Comparison of ENCODE assay signal across 9 mouse cellular contexts in the genomic region with DNA sequence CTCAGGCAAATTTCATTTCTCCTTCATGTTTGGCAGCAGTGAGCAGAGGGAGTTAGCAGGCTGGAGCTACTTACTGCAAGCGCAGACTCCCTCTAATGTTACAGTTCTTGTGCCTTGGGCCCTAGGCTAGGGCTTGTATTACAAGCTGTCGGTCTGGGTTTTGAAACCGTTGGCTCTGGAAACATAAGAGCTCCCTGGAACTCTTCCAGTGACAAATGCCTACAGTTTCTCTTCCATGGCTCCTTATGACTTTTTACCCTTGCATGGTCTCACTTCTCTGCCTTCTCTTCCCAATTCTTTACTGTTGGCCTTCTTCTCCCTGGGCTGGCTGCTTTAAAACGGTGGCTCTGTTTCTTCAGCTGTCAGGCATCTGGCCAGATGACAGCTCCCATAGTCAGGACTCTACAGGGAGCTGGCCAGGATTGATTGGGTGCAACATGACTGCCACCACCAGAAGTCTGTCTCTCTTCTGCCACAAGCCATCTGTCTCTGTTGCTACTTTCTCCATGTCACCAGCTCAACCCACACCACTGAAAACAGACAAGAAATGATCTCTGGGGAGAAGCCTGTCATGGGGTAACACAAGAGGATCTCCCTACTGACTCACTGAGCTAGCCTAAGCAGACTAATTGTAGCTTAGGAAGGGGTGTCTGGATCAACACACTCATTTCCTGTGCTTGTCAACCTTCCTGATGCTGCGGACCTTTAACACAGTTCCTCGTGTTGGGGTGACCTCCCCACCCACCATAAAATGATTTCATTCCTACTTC. TPM values are rescaled to one million over a fixed set of nuclear protein-coding genes. Genes with fewer than 3 reads are reported as not detected.
DNase-seq lines count a peak whose midpoint lies in the region; ATAC-seq and TF ChIP-seq lines count a peak whose summit lies in the region.
"Had no signal": no experiment of that assay in that cellular context is flagged by ENCODE, and none has a peak within 500 bp of the region (broad histone marks: within the 10 kb centered on the region; RNA-seq: fewer than 3 reads in every experiment).

No protein-coding gene starts in this region.

- H3K9ac ChIP-seq in liver, postnatal 0 days (replicated peaks) = peak overlapping the region; percentile 32; the same call in 1 of the 2 replicates
- no peak overlapping the region for H3K9ac ChIP-seq in liver, embryonic 11.5 days (ENCODE audit: low read depth, low read length)
- H3K9ac ChIP-seq in stomach, embryonic 16.5 days (ENCODE audit: low read length) = no peak overlapping the region
- H3K9ac ChIP-seq: limb, embryonic 12.5 days had no signal

- H3K4me2 ChIP-seq in liver, postnatal 0 days (ENCODE audit: low read depth, low read length) = no peak overlapping the region
- no peak overlapping the region for H3K4me2 ChIP-seq in liver, embryonic 11.5 days
- no peak overlapping the region for H3K4me2 ChIP-seq in stomach, embryonic 16.5 days (ENCODE audit: low read depth, low read length)
- H3K4me2 ChIP-seq: limb, embryonic 12.5 days had no signal

- H3K4me1 ChIP-seq in liver, postnatal 0 days (ENCODE audit: insufficient read depth) = no peaks in the 10 kb centered on the region; the same call in 1 of the 2 replicates
- no peaks in the 10 kb centered on the region for H3K4me1 ChIP-seq in liver, embryonic 11.5 days (replicated peaks; ENCODE audit: control insufficient read depth, insufficient read depth, low read length)
- H3K4me1 ChIP-seq in stomach, embryonic 16.5 days (ENCODE audit: control insufficient read depth, insufficient read depth, low read length) = no peaks in the 10 kb centered on the region
- H3K4me1 ChIP-seq: limb, embryonic 12.5 days had no signal

- no peaks in the 10 kb centered on the region for H3K27me3 ChIP-seq in liver, postnatal 0 days (ENCODE audit: insufficient read depth, low read length)
- H3K27me3 ChIP-seq in liver, embryonic 11.5 days (replicated peaks; ENCODE audit: control insufficient read depth, insufficient read depth, low read length) = no peaks in the 10 kb centered on the region
- no peaks in the 10 kb centered on the region for H3K27me3 ChIP-seq in stomach, embryonic 16.5 days (ENCODE audit: control insufficient read depth, insufficient read depth, low read length)
- H3K27me3 ChIP-seq: limb, embryonic 12.5 days had no signal

- WGBS in liver, postnatal 0 days (ENCODE audit: insufficient replicate concordance) = 45% methylated on average over 6 of the region's 6 CpGs
- WGBS in liver, embryonic 11.5 days = 55% methylated on average over 6 of the region's 6 CpGs
- 43% methylated on average over 6 of the region's 6 CpGs for WGBS in stomach, embryonic 16.5 days

- no peak for ATAC-seq in liver, postnatal 0 days
- ATAC-seq in liver, embryonic 11.5 days (replicated peaks; ENCODE audit: low FRiP score) = no peak
- ATAC-seq in stomach, embryonic 16.5 days (ENCODE audit: insufficient read depth, low FRiP score) = peak; percentile 53; the same call in 1 of the 2 replicates

- no peak for TF ChIP-seq EP300 in liver, postnatal 0 days (IDR thresholded peaks at IDR 0.05; ENCODE audit: low read depth)

- no peaks in the 10 kb centered on the region for H3K9me3 ChIP-seq in liver, postnatal 0 days (ENCODE audit: low read length)
- no peaks in the 10 kb centered on the region for H3K9me3 ChIP-seq in liver, embryonic 11.5 days (ENCODE audit: control insufficient read depth, low read length)
- H3K9me3 ChIP-seq in stomach, embryonic 16.5 days (replicated peaks; ENCODE audit: control insufficient read depth, low read length) = no peaks in the 10 kb centered on the region
- H3K9me3 ChIP-seq: limb, embryonic 12.5 days had no signal

- peak; percentile 21 for DNase-seq in adrenal gland, adult 2 months
- no peak for DNase-seq in adrenal gland, postnatal 4 days (ENCODE audit: low spot score in 2 of 2)
- DNase-seq in liver, postnatal 0 days = no peak
- DNase-seq in liver, embryonic 11.5 days (ENCODE audit: low spot score) = no peak
- peak; percentile 60 for DNase-seq in layer of hippocampus, adult 9-11 months
- no peak for DNase-seq in cerebellum, adult 18-20 months
- DNase-seq in frontal cortex, postnatal 25 days (ENCODE audit: low spot score in 2 of 2) = no peak

- no peak overlapping the region for H3K4me3 ChIP-seq in liver, postnatal 0 days (ENCODE audit: low read depth, low read length)
- H3K4me3 ChIP-seq in liver, embryonic 11.5 days (ENCODE audit: low read depth, low read length) = no peak overlapping the region
- H3K4me3 ChIP-seq in stomach, embryonic 16.5 days (replicated peaks; ENCODE audit: low read length) = no peak overlapping the region
- H3K4me3 ChIP-seq: limb, embryonic 12.5 days had no signal

- H3K36me3 ChIP-seq in liver, postnatal 0 days (replicated peaks; ENCODE audit: insufficient read depth, low read length) = no peaks in the 10 kb centered on the region
- H3K36me3 ChIP-seq in liver, embryonic 11.5 days (ENCODE audit: control insufficient read depth, insufficient read depth, low read length) = no peaks in the 10 kb centered on the region
- H3K36me3 ChIP-seq in stomach, embryonic 16.5 days (ENCODE audit: control insufficient read depth, insufficient read depth, low read length) = no peaks in the 10 kb centered on the region
- H3K36me3 ChIP-seq: limb, embryonic 12.5 days had no signal

- TF ChIP-seq CTCF in liver, postnatal 0 days (IDR thresholded peaks at IDR 0.05; ENCODE audit: low read depth) = no peak

- no peak overlapping the region for H3K27ac ChIP-seq in liver, postnatal 0 days (ENCODE audit: low read depth)
- no peak overlapping the region for H3K27ac ChIP-seq in liver, embryonic 11.5 days (ENCODE audit: low read depth, low read length)
- H3K27ac ChIP-seq in stomach, embryonic 16.5 days (ENCODE audit: low read length) = peak overlapping the region; percentile 26
- H3K27ac ChIP-seq: limb, embryonic 12.5 days had no signal

RNA-seq across cellular contexts. Expression of gene Snrpd3, which starts 51.4 kb away (rescaled TPM):
- 10 to 100 TPM; 87.1 to 92.8 TPM for total RNA-seq in adrenal gland, adult 2 months (2021)
- 1.7 and 3.6 TPM in 2 replicates for polyA plus RNA-seq in adrenal gland, adult 2 months (2012; rRNA removed)
- total RNA-seq in adrenal gland, postnatal 4 days (2021) = 100 to 1,000 TPM; 114 to 124 TPM
- polyA plus RNA-seq in liver, postnatal 0 days (2015; fragmentation: Nextera tagmentation; extraction: Ambion mirVana) = 51.9 and 58.8 TPM in 2 replicates
- polyA plus RNA-seq in liver, embryonic 11.5 days (2014; fragmentation: Nextera tagmentation; extraction: Ambion mirVana) = 272 and 328 TPM in 2 replicates
- 115 and 134 TPM in 2 replicates for polyA plus RNA-seq in stomach, embryonic 16.5 days (2015; fragmentation: Nextera tagmentation; extraction: Ambion mirVana)

RNA-seq across cellular contexts. Expression of gene Gucd1, which starts 51.8 kb away (rescaled TPM):
- total RNA-seq in adrenal gland, adult 2 months (2021) = 10 to 100 TPM; 25.9 to 26.0 TPM
- polyA plus RNA-seq in adrenal gland, adult 2 months (2012; rRNA removed) = 56.1 and 74.1 TPM in 2 replicates
- total RNA-seq in adrenal gland, postnatal 4 days (2021) = 10 to 100 TPM; 42.4 to 44.6 TPM
- 45.2 and 45.6 TPM in 2 replicates for polyA plus RNA-seq in liver, postnatal 0 days (2015; fragmentation: Nextera tagmentation; extraction: Ambion mirVana)
- polyA plus RNA-seq in liver, embryonic 11.5 days (2014; fragmentation: Nextera tagmentation; extraction: Ambion mirVana) = 44.5 and 48.8 TPM in 2 replicates
- polyA plus RNA-seq in stomach, embryonic 16.5 days (2015; fragmentation: Nextera tagmentation; extraction: Ambion mirVana) = 24.7 and 26.7 TPM in 2 replicates

Comparison
In these comparisons a context has a peak if more than half of its experiments do, and no peak if none do; other contexts are left out.
1. DNase-seq: peak in adrenal gland, adult 2 months (single experiment) and layer of hippocampus, adult 9-11 months (single experiment); none in adrenal gland, postnatal 4 days (0 of 2), liver, postnatal 0 days (single experiment), liver, embryonic 11.5 days (single experiment), cerebellum, adult 18-20 months (0 of 2) and frontal cortex, postnatal 25 days (0 of 2).
2. RNA of gene Snrpd3, which starts 51.4 kb away (polyA plus RNA-seq): 272 to 328 TPM in liver, embryonic 11.5 days, 115 to 134 TPM in stomach, embryonic 16.5 days and 51.9 to 58.8 TPM in liver, postnatal 0 days; 1.7 to 3.6 TPM in adrenal gland, adult 2 months; every median in the first group is over 10 times any median in the second.